Mouse (Mus musculus): ENCODE data around the gene Rars. TPM values are rescaled to one million over a fixed set of nuclear protein-coding genes. Genes with fewer than 3 reads are reported as not detected.
"Not testable (repeated sequence)": the region's sequence is repeated elsewhere in the genome, so short reads cannot be mapped to it uniquely, and the experiment has no call there.

Rars gene
- polyA plus RNA-seq, 1 experiment from 2014 or later: 74.0 TPM

DNA sequence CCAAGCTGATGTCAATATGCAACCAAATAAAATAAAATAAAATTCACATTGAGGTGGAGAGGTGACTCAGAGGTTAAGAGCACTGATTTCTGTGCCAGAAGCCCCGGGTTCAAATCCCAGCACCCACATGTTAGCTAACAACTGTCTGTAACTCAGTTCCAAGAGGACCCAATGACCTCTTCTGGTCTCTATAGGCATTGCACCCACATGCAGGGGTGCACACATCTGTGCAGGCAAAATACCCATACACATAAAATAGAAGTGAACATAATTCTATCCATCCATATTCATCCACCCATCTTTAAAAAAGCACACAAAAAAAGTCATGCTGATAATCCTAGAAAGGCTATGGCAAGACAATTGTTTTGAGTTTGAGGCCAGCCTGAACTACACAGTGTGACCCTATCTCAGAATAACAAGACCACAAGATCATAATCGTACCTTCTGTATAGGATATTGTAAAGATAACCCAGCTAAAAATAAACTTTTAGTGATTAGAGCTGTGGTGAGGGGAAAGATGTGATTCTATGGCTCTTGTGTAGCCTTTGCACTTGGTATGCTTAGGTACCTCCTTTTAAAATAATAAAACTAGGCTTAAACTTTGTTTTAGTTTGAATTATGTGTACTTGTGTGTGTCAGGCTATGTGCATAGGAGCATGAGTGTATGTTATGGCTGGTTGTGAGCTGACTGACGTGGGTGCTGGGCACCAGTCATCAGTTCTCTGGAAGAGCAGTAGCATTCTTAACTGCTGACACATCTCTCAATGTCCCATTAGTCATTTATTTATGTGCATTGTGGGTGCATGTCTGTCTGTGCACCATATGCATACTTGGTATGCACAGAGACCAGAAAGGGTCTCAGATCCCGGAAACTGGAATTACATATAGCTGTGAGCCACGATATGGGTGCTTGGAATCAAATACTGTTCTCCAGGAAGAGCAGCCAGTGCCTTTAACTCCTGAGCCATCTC lies 3.1 kb upstream of the Rars start:
- Histone ChIP-seq H3K36me3 (peaks cover 18% of the 10 kb centered on the region), H3K4me1 (replicated peaks) (peaks cover 22% of the 10 kb centered on the region), H3K4me3 (replicated peaks) (no peak overlapping the region), H3K4me2 (replicated peaks) (no peak overlapping the region), H3K9ac (replicated peaks) (no peak overlapping the region), H3K9me3 (no peaks in the 10 kb centered on the region), H3K27me3 (no peaks in the 10 kb centered on the region), H3K27ac (peak overlapping the region; percentile 2; the same call in 1 of the 2 replicates)
- ATAC-seq: no peak
- 89% methylated on average over 5 of the region's 5 CpGs for WGBS

DNA sequence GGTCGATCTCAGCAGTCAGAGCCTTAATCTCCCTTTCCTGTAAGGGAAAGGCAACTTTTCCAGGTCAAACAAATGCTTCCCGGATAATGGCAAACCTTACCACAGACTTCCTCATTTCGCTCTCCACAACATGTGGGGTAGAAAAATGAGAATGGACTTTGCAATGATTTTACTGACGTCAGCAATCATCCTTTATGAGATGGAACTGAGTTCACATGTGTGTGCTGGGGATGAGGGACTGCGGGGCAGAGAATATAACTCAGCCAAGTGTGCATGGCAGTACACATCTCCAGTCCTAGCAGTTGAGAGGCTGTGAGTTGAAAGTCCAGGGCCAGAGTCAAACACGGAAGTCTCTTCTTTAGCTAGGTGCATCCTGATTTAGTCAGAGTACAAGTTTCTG lies 1.0 kb downstream of the Rars start:
- H3K4me3 ChIP-seq (replicated peaks): peak overlapping the region; percentile 95
- no peak for ATAC-seq
- H3K27me3 ChIP-seq: no peaks in the 10 kb centered on the region
- H3K9ac ChIP-seq (replicated peaks): peak overlapping the region; percentile 90
- H3K36me3 ChIP-seq: peaks cover 30% of the 10 kb centered on the region
- H3K9me3 ChIP-seq: no peaks in the 10 kb centered on the region
- no peak overlapping the region for H3K27ac ChIP-seq
- H3K4me2 ChIP-seq (replicated peaks): peak overlapping the region; percentile 69
- peaks cover 19% of the 10 kb centered on the region for H3K4me1 ChIP-seq (replicated peaks)
- 91% methylated on average over 6 of the region's 6 CpGs for WGBS

DNA sequence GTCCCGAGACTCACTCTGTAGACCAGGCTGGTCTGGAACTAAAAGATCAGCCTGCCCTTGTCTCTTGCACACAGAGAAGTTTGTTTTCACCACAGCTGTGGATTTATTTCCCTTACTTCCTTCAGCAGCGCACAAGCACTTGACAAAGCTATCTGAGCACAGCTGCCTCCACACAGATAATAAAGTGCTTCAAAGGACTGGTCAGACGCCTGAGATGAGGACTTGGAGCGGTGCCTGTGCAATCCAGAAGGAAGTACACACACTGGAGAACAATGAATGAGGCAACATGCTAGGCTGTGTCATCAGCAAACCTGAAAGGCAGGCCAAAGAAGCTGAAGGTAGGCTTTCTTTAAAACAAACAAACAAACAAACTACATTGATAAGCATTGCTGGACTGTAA lies 2.2 kb downstream of the Rars start:
- Histone ChIP-seq H3K4me3 (replicated peaks) (no peak overlapping the region), H3K4me2 (replicated peaks) (no peak overlapping the region), H3K9me3 (no peaks in the 10 kb centered on the region), H3K27ac (no peak overlapping the region), H3K9ac (replicated peaks) (no peak overlapping the region), H3K36me3 (peaks cover 41% of the 10 kb centered on the region), H3K27me3 (no peaks in the 10 kb centered on the region), H3K4me1 (replicated peaks) (peaks cover 19% of the 10 kb centered on the region)
- ATAC-seq: no peak
- 88% methylated on average over 4 of the region's 4 CpGs for WGBS

DNA sequence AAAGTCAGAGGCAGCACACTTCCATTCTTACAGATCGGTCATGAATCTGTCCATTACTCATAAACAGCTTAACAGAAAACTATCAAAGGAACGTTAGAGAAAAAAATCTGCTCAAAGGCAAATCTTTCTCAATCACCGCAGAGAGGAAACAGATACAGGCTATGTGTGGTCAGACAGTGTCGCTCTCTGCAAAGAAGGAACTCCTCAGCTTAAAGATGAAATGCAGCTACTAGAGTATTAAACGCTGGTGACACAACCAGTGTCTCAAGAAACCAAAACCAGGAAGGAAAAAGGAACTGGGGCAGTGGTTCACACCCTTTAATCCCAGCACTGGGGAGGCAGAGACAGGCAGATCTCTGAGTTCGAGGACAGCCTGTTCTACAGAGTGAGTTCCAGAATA lies 6.6 kb downstream of the Rars start:
- Histone ChIP-seq H3K4me3 (replicated peaks) (no peak overlapping the region), H3K4me1 (replicated peaks) (peaks cover 7% of the 10 kb centered on the region), H3K4me2 (replicated peaks) (no peak overlapping the region), H3K9me3 (no peaks in the 10 kb centered on the region), H3K27me3 (no peaks in the 10 kb centered on the region), H3K9ac (replicated peaks) (no peak overlapping the region), H3K36me3 (peaks cover 78% of the 10 kb centered on the region), H3K27ac (no peak overlapping the region)
- WGBS: 95% methylated on average over 6 of the region's 6 CpGs
- ATAC-seq: no peak

DNA sequence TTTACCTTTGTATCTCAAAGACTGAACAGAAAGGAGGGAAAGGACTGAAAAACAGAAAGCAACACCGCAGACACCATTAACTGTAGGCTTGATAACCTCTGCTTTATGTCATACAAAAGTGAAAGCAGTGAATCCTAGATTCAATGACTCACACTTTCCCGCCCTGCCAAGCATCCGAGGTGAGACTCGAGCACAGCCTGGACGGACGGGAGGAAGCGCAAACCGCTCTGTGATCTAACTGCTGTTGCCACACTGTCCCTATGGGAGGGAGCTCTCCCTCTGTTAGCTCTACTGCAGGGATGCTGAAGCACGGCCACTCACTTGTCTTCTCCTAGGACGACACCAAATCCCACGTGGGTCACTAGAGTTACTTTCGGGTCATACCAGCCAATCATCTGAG lies 18.0 kb downstream of the Rars start:
- H3K27me3 ChIP-seq: no peaks in the 10 kb centered on the region
- H3K4me1 ChIP-seq (replicated peaks): no peaks in the 10 kb centered on the region
- H3K4me2 ChIP-seq (replicated peaks): no peak overlapping the region
- no peak overlapping the region for H3K9ac ChIP-seq (replicated peaks)
- H3K9me3 ChIP-seq: no peaks in the 10 kb centered on the region
- WGBS: 93% methylated on average over 12 of the region's 12 CpGs
- H3K4me3 ChIP-seq (replicated peaks): no peak overlapping the region
- no peak for ATAC-seq
- no peak overlapping the region for H3K27ac ChIP-seq
- H3K36me3 ChIP-seq: peaks cover 93% of the 10 kb centered on the region

DNA sequence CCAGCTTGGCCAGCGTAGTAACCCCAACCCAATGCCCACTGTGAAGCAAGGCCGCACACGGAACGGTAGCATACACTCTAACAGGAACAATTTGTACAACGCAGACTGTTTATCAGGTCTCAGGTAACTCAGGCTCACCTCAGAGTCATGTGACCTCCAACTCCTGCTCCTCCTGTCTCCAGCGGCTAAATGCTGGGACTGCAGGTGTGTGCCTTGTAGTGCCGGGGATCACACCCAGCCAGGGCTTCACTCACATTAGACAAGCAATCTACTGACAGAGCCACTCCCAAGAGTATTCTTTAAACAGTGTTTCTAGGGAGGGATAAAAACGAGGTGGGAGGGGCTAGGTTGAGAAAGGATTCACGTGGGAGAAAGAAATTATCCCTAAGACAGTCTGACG lies 22.8 kb downstream of the Rars start:
- no peak overlapping the region for H3K9ac ChIP-seq (replicated peaks)
- no peak overlapping the region for H3K27ac ChIP-seq
- no peak overlapping the region for H3K4me3 ChIP-seq (replicated peaks)
- no peaks in the 10 kb centered on the region for H3K4me1 ChIP-seq (replicated peaks)
- no peaks in the 10 kb centered on the region for H3K27me3 ChIP-seq
- no peaks in the 10 kb centered on the region for H3K9me3 ChIP-seq
- no peak overlapping the region for H3K4me2 ChIP-seq (replicated peaks)
- H3K36me3 ChIP-seq: peaks cover 98% of the 10 kb centered on the region
- WGBS: 89% methylated on average over 10 of the region's 10 CpGs
- ATAC-seq: no peak

DNA sequence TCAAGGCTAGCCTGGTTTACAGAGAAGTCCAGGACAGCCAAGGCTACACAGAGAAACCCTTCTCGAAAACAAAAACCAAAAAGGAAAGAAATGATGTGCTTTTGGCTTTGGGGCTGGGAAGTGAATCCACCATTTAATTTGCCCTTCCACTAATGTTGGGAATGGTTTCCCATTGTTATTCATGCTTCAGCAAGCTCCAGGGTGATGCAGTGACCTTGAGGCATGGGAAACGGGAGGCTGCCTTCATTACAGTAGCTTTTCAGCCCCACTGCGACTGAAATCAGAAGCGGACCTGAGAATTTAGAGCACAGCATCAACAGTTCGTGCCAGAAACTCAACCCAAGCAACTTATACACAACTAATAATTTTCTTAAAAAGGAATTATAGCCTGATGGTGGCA lies 33.0 kb downstream of the Rars start:
- no peak overlapping the region for H3K9ac ChIP-seq (replicated peaks)
- 88% methylated on average over 5 of the region's 5 CpGs for WGBS
- no peak for ATAC-seq

DNA sequence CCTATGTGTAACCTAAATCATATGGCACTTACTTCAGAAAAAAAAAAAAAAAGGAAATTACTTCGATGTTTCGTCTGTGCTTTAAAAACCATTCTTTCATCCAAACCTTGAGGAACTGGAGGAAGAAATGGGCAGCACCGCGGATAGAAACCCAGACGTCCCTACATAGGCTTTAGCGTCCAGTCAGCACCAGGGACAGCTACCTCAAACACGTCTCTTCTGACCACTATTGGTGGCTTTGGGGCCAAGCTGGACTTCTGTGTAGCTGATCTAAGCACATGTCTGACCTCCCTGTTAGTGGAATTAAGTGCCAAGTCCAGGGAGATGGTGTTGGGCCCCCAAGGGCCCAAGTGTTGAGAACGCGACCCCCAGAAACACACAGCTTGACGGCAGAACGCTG lies 35.4 kb downstream of the Rars start, which contains the start of gene Fbll1:
Gene Fbll1, minus strand, starts transcription at position 11 of the 400 bp plus-strand sequence.
- H3K4me2 ChIP-seq (replicated peaks): peak within 1 kb of the TSS; percentile 85
- peaks cover 21% of the 10 kb centered on the region for H3K4me1 ChIP-seq (replicated peaks)
- H3K27me3 ChIP-seq: peaks cover 43% of the 10 kb centered on the region
- H3K27ac ChIP-seq: peak within 1 kb of the TSS; percentile 89
- H3K36me3 ChIP-seq: no peaks in the 10 kb centered on the region
- WGBS: 7% methylated on average over 11 of the region's 11 CpGs
- H3K9ac ChIP-seq (replicated peaks): peak within 1 kb of the TSS; percentile 82
- peak; percentile 41 for ATAC-seq
- peak within 1 kb of the TSS; percentile 72 for H3K4me3 ChIP-seq (replicated peaks)
- H3K9me3 ChIP-seq: no peaks in the 10 kb centered on the region

More for the DNA sequence above, 33.0 kb downstream of the Rars start:
- no peak overlapping the region for H3K27ac ChIP-seq
- H3K9me3 ChIP-seq: no peaks in the 10 kb centered on the region
- peaks cover 32% of the 10 kb centered on the region for H3K27me3 ChIP-seq
- H3K4me1 ChIP-seq (replicated peaks): peaks cover 21% of the 10 kb centered on the region
- H3K4me3 ChIP-seq (replicated peaks): no peak overlapping the region
- H3K4me2 ChIP-seq (replicated peaks): no peak overlapping the region
- H3K36me3 ChIP-seq: peaks cover 4% of the 10 kb centered on the region; the same call in 1 of the 2 replicates

DNA sequence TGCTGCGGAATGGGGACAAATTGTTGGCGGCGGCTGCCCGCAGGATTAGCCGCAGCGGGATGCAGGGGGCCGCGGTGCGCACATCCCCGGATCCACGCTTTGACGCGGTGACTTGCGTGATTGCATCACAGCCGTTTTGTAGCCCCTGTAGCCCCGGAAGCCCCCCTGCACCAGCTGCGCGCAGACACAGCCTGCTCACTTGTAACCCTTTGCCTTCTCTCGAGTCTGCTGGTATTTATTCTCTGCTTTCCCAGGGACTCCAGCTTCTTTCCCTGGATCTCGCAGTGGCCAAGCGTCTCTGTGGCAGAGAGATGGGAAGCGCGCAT lies 35.8 kb downstream of the Rars start:
- H3K4me1 ChIP-seq (replicated peaks): peaks cover 21% of the 10 kb centered on the region
- H3K9me3 ChIP-seq: no peaks in the 10 kb centered on the region
- no peaks in the 10 kb centered on the region for H3K36me3 ChIP-seq
- H3K27me3 ChIP-seq: peaks cover 43% of the 10 kb centered on the region
- H3K27ac ChIP-seq: peak overlapping the region; percentile 89
- ATAC-seq: peak; percentile 96
- peak overlapping the region; percentile 82 for H3K9ac ChIP-seq (replicated peaks)
- peak overlapping the region; percentile 72 for H3K4me3 ChIP-seq (replicated peaks)
- WGBS: under 1% methylated on average over 23 of the region's 23 CpGs
- H3K4me2 ChIP-seq (replicated peaks): peak overlapping the region; percentile 85

DNA sequence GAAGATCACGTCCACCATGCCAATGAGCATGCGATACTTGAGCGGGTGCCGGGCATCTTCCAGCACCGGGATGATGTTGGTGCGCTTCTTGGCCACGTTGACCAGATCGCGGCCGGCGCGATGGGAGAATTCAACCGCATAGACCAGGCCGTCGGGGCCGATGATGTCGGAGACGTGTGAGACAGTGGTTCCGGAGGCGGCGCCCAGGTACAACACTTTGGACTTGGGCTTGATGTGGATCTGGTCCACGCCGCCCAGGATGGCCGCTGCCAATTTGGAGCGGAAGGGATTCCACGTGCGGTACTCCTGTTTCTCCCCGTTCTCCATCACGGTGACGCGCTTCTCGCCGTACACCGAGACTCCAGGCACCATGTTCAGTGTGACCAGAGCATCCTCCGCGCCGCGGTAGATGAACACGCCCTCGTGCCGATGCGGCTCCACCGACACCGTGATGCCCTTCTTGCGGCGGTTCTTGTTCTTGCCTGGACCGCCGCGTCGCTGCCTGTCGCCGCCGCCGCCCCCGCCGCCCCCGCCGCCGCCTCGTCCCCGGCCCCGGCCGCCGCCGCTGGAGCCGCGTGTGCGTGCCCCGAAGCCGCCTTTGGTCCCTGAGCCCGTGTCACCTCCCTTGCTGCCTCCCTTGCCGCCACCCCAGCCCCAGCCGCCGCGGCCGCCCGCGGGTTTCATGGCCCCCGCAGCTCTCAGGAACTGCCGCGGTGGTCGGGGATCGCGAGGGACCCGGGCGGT lies 36.4 kb downstream of the Rars start:
- WGBS: 3% methylated on average over 80 of the region's 86 CpGs
- ATAC-seq: peak; percentile 81
- Histone ChIP-seq H3K4me2 (replicated peaks) (peak overlapping the region; percentile 85), H3K36me3 (no peaks in the 10 kb centered on the region), H3K4me3 (replicated peaks) (peak overlapping the region; percentile 72), H3K4me1 (replicated peaks) (peaks cover 21% of the 10 kb centered on the region), H3K9me3 (no peaks in the 10 kb centered on the region), H3K27me3 (peaks cover 43% of the 10 kb centered on the region), H3K9ac (replicated peaks) (peak overlapping the region; percentile 82), H3K27ac (peak overlapping the region; percentile 89)

DNA sequence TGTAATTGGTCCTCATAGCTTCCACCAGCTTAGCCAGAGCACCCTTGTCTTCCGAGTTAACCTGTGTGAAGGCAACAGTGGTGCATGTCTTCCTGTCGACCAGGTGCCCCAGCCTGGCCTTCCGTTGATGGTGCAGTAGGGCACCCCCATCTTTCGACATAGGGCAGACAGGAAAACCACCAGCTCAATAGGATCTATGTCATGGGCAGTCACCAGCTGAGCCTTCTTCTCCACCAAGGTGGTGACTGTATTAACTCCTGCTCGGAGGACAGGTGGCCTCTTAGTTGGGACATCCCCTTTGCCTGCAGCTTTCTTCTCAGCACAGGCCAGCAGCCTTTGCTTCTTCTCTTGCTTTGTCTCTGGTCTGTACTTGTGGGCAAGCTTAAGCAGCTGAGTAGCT lies 41.5 kb downstream of the Rars start:
- 81% methylated on average over 5 of the region's 5 CpGs for WGBS
- not testable (repeated sequence) for H3K4me3 ChIP-seq (replicated peaks); H3K9ac ChIP-seq (replicated peaks); H3K27ac ChIP-seq; H3K4me2 ChIP-seq (replicated peaks); H3K9me3 ChIP-seq; ATAC-seq
- Histone ChIP-seq H3K4me1 (replicated peaks) (peaks cover 15% of the 10 kb centered on the region), H3K27me3 (peaks cover 25% of the 10 kb centered on the region), H3K36me3 (peaks cover 17% of the 10 kb centered on the region)

DNA sequence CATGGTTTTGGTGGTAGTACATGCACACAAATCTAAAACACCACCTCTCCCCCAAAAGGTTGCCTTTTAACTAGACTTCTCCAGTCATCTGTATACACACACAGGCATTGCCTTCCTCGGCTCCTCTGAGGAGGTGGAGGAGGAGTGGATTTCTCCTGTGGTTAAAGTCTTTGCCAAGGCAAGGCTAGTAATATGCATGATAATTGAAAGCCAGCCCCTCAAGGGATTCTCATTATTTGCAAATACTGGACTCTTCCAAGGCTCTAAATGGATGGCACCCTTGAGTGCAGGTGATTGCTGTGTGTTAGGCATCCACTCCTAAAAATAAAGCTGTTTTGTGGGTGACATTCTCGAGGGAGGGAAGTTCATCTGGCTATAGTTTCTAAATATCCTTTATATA lies 45.9 kb downstream of the Rars start:
- H3K36me3 ChIP-seq: peaks cover 42% of the 10 kb centered on the region
- ATAC-seq: no peak
- H3K4me2 ChIP-seq (replicated peaks): no peak overlapping the region
- no peak overlapping the region for H3K27ac ChIP-seq
- 48% methylated on average over 2 of the region's 2 CpGs for WGBS
- no peaks in the 10 kb centered on the region for H3K9me3 ChIP-seq
- H3K4me3 ChIP-seq (replicated peaks): no peak overlapping the region
- H3K27me3 ChIP-seq: no peaks in the 10 kb centered on the region
- H3K9ac ChIP-seq (replicated peaks): no peak overlapping the region
- no peaks in the 10 kb centered on the region for H3K4me1 ChIP-seq (replicated peaks)
